Mouse (Mus musculus): ENCODE data around the gene Fau. TPM values are rescaled to one million over a fixed set of nuclear protein-coding genes. Genes with fewer than 3 reads are reported as not detected.
A peak's percentile ranks its signal among the peaks of the same experiment; 100 is the strongest.

Gene Fau
- total RNA-seq, 2 experiments from 2014 or later: 769 to 789 TPM

DNA sequence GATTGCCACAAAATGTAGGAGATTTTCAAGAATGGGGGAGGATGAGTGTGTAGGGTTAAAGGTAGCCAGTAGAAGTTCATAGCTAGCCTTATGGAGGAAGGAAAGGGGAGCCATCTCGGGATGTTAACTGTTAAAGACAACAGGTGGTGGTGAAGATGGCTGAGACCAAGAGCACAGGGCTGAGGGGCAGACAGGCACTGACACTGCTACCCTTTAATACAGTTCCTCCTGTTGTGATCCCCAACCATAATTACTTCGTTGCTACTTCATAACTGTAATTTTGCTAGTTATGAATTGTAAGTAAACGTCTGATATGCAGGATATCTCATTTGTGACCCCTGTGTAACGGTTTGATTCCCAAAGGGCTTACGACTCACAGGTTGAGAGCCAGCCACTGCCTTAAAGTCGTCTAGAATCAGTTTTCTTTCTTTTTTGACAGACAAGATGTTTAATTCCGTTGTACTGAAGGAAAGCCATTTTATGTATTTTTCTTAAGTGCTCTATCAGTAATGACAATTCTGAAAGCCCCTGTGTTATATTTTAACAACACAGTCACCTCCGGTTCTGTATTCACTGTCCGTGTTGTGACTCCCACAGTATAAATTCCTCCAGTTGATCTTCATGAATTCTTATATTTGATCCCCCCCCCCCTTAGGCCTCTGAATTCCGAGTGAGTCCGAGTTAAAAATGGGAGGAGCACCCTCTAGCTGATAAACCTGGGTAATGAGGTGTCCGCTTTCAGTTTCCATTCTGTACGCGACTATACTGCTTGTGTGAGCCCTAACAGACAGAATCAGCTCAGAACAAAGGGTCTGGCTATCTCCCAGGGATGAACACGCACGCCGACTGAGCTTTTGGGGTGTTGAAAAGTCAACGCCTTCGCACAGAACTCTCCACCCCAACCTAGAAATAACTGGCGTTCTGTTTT, 12.0 kb upstream of the Fau start:
- no peak for DNase-seq (ENCODE audit: low spot score in 2 of 2)

DNA sequence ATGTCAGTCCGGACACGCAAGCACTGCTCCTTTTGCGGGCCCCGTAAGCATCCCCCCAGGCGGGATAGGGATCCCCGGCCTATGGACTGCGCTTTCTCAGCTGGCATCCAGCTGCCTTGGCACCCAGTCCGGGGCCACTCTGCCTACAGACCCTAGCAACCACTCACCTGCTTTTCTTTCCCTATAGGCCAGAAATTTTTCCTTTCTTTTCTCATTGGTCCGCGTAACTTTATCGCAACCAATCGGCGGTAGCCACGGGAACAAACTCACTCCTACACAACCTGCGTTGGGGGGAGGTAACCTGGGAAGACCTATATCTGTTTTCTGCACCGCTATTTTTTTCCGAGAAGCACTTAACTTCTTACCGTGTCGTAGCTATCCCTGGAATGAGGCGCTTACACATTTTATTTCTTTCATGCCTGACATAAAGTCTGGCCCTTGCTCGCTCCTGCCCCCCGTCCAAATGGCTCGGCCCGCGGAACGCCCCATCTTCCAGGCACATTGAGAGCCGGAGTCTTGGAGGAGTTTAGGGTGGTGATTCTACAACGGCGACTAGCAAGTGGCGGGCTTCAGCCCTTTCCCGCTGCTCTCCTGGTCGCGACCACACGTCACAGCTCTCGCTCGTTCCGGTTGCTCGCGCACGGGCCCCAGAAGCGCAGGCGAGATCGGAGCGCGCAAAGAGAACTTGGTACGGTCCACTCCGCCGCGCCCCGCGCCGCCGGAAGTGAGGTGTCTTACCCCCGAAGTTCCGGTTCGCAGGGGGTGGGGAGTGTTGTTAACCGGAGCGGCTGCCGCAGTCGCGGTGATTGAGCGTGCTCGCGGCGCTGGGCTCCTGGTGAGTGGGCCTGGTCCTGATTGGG, 11.1 kb upstream of the Fau start, which contains the start of gene Syvn1:
Gene Syvn1 (plus strand): TSS at position 283 of the 860 bp plus-strand sequence.
- peak; percentile 89 to 96 for DNase-seq (ENCODE audit: low spot score in 2 of 2)

DNA sequence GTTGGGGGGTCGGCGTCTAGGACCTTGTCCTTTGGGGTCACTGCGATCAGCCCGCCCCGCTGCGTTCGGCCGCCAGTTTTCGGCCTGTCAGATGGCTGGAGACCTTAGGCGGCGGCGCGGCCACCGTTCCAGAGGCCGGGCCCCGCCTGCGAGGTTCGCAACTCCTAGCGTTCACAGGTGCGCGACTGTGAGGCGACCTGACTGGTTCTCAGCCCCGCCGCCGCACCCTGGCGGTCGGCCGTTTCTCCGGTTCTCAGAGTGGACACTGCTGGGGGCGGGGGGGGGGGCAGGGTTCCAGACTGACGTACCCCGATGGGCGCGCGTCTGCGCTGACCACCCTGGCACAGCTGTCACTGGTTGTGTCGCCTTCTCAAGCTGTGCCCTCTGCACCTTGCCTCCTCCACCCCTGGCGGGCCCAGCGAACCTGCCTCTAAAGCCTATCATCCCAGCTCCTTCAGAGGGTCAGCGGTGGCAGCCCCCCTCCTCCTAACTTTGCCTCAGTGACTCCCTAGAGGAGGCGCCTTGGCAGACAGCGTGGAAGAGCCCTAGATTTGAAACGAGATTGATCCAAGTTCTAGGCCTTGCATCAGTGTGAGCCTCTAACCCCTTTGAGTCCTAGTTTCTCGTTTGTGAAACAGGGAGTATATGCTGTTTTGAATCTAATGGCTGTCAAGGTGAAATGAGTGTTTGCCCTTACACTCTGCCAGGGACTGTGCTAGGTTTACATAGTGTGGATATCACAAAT, 10.3 kb upstream of the Fau start:
- no peak for DNase-seq (ENCODE audit: low spot score in 2 of 2)

DNA sequence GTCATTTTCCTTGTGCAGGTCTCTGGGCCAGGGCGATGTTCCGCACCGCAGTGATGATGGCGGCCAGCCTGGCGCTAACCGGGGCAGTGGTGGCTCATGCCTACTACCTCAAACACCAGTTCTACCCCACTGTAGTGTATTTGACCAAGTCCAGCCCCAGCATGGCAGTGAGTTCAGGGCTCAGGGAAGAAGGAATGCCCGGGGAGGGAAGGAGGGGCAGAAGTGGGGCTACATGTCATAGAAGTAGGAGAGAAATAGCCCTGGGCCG, 9.8 kb upstream of the Fau start:
- no peak for DNase-seq (ENCODE audit: low spot score in 2 of 2)

DNA sequence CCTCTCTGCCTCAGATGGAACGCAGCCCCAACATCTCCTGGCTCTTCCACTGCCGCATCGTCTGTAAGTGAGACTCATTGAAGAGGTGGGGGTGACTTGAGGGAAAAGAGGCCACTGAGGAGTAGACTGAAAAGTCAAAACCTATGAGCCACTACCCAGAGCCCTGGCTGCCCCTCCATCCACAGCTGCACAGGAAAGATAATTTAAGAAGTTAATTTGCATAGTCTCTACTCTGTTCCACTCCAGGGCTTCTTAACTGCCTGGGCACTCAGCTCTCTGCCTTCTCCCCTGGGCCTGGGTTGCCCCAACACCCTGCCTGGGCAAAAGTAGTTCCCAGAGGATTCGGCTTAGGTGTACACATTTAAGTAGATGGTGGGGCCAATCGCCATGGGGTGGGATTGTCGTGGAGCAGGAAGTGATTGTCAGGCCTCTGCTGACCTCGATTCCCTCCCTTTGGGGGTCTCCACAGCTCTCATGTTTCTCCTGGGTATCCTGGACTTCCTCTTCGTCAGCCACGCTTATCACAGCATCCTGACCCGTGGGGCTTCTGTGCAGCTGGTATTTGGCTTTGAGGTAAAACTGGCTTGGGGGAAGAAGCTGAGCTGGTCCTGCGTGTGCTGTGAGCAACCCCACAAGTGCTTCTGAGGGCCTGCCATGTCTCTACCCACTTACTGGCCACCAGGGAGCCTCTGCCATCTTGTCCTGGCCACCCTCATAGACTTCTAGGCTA, 8.8 kb upstream of the Fau start:
- no peak for DNase-seq (ENCODE audit: low spot score in 2 of 2)

DNA sequence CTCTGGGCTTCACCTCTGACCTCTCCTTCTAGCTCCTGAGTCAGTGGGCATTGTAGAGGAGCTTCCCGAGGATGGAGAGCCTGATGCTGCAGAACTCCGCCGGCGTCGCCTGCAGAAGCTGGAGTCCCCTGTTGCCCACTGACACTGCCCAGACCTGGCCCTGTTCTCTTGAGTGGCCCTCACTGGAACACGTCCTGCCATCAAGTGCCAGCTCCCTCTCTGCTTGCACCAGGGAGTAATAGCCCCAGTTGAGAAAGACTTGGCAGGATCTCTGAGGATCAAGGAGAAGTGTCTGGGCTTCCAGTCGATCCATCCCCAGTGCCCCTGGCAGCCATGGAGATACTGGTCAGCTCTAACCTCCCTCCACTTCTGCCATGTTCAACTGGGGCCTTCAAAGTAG, 5.1 kb upstream of the Fau start:
- DNase-seq (ENCODE audit: low spot score in 2 of 2): no peak

DNA sequence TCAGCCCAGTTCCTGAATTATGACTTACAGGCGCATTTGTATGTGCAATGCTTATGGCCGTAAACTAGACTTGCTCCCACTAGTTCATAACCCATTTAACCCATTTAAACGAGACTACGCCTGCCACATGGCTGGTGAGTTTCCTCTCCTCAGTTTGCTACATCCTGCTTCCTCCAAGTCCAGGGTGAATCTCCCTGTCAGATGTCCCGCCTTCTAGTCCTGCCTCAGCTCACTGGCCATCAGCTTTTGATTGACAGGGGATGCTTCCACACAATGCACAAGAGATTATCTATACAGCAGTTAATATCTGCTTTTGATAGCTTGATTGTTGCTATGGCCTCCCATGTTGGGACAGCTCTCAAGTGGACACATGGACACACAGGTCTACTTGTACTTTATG, 3.3 kb upstream of the Fau start:
- DNase-seq (ENCODE audit: low spot score in 2 of 2): no peak

DNA sequence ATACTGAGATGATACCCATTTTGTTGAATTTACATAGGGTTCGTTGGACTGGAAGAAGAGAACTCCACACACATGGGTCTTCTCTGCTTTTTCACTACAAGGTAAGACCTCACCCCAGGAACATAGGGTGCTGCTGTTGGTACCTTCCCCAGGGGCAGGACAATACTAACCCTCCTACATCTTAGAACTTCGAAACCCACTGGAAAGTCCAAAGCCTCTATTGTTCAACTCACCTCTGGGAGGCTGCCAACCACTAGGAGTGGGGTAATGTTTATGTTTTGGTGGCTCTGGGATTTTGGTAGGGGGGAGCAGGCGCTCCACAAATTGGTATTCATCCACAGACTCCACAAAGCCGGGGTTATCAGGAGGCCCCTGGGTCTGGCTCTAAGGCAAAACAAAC, 948 bp upstream of the Fau start:
- no peak for DNase-seq (ENCODE audit: low spot score in 2 of 2)

DNA sequence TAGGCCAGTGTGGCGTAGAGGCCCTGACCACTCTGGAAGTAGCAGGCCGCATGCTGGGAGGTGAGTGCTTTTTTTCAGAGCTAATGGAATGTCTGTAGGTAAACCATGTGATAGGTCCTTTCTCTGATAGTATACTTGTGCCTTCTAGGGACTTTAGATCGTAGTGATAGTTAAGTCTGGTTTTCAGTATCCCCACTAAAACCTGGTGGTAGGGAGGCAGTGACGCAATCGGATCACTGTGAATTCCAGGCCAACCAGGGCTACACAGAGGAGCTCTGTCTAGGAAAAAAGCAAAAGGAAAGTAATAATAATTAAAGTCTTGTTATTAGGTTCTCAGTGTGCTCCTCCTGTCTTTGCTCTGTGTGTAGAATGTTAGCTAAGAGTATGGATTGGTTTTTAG, 869 bp downstream of the Fau start:
- DNase-seq (ENCODE audit: low spot score in 2 of 2): no peak

DNA sequence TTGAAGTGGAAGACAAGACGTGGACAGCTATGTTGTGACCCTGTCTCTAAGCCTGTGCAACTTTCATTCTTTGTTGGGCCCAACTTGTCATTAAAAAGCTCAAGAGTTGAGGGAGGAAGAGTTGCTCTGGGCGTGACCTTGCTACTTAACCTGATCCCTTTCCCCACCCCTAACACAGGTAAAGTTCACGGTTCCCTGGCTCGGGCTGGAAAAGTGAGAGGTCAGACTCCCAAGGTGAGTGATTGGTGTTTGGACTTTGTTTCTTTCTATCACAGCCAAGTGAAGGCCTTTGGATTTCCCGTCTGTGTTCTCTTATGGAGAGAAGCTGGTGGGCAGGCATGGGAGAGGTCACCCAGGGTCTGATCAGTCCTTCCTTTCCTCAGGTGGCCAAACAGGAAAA, 1.3 kb downstream of the Fau start:
- DNase-seq (ENCODE audit: low spot score in 2 of 2): no peak

DNA sequence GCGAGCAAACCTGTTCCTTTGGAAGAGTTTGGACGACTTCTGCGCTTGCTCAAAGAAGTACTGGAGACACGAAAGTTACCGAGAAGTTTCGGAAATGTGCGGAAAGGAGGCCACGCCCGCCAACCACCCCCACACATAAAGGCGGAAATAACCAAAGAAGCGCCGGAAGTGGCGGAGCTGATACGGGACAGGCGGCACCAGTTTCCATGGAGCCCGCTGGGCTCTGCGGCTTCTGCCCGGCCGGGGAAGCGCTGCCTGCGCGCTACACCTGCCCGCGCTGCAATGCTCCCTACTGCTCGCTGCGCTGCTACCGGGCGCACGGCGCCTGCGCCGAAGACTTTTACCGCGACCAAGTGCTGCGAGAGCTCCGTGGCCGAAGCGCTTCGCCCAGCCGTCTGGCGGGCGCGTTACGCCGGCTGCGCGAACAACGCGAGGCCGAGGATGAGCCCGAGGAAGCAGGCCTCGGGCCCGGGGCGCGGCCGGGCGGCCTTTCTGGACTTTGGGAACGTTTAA, 3.4 kb downstream of the Fau start, which contains the start of gene Znhit2:
Gene Znhit2 (plus strand): TSS at position 172 of the 513 bp plus-strand sequence.
- DNase-seq (ENCODE audit: low spot score in 2 of 2): peak; percentile 95 to 97

DNA sequence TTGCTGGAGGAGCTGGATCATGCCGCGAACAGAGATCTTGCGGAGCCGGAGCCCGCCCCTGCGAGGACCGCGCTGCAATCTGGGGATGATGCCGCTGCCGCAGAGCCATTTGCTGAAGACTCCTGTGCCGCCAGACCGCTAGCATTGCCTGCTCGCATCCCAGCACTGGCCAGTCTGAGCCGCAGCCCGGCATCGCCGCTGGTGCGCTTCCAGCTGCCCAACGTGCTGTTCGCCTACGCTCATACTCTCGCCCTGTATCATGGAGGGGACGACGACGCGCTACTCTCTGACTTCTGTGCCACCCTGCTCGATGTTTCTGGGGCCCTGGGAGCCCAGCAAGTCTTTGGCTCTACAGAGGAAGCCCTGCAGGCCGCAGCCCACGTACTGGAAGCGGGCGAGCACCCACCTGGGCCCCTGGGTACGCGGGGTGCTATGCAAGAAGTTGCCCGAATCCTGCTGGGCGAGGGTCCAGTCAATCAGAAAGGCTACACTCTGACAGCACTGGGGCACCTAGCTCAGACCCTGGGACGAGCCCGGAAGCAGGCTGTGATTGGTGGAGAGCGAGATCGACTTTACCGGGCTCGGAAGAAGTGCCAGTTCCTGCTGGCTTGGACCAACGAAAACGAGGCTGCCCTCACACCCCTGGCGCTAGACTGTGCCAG, 4.1 kb downstream of the Fau start:
- DNase-seq (ENCODE audit: low spot score in 2 of 2): peak in 1 of 2 experiments; percentile 55

DNA sequence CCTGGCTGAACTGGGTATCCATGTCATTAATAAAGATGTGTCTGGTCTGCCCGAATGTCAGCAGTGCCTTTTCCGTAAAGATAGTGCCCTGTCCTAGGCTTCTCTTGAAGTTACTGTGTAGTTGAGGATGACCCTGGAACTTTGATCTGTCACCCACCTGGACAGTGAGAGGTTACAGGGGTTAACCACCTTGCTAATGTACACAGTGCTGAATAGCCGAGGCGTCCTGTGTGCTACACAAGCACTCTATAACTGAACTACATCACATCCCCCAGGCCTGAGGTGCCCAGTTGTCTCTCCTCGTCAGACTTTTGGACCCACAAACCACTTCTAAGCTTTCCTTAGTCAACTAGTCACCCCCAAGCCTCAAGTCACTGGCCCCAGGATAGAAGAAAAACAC, 4.8 kb downstream of the Fau start:
- no peak for DNase-seq (ENCODE audit: low spot score in 2 of 2)

DNA sequence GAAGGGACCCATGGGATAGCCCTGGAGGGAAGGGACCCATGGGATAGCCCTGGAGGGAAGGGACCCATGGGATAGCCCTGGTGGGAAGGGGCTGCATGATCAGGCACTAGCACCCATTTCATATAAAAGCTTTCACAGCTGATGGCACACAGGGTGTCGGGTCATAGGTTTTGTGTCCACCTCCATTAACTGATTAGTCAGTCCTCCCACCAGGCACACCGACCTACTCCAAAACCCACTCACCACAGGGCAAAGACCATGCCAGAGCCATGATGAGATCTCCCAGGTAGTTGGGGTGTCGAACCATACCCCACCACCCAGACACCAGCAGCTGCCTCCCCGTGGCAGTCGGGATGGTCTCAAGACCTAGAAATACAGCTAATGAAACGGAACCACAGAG, 5.4 kb downstream of the Fau start:
- DNase-seq (ENCODE audit: low spot score in 2 of 2): no peak

DNA sequence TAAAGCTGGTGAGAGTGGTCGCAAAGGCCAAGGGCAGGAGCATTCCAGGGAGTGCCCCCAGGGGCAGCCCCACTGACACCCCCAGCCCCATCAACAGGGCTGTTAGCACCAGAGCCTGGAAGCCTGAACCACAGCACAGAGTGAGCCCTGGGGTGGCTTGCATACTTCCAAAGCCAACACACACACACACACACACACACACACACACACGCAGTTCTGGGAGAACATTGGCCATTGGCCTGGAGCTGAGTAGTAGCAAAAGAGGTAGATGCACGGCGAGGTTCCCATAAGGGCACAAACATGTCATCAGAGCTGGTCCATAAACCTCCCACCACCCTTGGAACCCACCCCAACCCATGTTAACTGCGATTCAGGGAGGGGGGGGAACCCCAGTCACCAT, 8.9 kb downstream of the Fau start:
- no peak for DNase-seq (ENCODE audit: low spot score in 2 of 2)

DNA sequence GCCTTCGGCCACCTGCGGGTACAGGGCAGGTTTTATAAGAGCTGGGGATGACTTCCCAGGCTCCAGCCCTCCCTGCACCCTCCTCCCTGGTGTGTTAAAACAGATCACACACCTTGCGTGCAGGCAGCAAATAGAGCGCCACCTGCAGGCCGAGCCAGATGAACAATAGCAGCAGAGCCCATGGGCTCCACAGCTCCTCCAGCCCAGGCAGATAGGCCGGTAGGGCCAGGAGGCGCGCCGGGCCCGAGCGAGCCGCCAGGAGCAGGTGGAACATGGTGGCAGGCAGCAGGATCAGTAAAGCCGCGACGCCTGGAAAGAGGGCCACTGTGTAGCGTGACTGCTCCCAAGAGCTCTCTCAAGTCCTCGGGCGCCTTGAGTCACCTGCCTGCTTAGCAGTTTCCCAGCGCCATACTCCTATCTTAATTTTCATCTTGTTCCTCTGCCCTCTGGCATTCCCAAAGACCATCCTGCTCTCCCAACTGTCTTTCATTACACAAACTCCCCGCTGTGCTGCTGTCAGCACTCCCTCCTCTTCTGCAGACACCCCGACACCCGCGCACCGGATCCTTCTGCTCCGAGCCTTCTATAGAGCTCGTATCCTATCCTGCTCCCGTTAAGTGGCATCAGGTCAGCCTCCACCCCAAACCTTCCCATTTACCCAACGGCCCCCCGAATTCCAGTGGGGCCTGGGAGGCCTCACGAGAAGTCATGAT, 9.5 kb downstream of the Fau start:
- DNase-seq (ENCODE audit: low spot score in 2 of 2): peak; percentile 77 to 86

DNA sequence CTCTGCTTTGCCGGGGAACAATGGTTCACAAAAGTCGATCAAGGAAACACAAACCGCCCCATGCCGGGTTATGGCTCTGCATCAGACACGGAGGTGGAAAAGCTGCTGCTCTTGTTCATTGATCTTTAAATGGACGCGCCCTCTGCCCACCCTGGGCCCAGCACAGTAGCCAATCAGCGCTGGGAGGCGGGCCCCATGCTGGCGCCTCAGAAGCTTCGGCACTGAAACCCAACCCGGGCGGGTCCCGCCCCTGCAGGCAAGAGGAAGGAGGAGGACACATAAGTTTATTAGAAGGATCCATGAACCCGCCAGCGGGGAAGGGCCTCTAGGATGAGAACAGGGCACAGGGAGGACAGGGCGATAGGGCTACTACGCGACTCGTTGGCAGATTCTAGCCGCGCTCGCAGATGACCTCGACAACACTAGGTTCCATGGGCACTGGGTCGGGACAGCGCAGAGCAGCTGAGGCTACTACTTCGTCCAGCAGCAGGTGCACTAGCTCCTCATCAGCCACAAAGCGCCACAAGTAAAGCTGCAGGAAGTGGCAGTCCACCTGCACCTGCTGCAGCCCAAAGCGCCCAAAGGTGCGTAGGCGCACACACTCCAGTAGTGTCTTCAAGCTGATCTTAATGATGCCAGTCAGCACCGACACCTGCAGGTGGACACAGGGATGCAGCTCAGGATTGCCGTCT, 10.2 kb downstream of the Fau start, which contains the start of gene Tm7sf2:
Gene Tm7sf2 (minus strand): TSS at position 650 of the 692 bp plus-strand sequence.
- DNase-seq (ENCODE audit: low spot score in 2 of 2): peak; percentile 83 to 89

DNA sequence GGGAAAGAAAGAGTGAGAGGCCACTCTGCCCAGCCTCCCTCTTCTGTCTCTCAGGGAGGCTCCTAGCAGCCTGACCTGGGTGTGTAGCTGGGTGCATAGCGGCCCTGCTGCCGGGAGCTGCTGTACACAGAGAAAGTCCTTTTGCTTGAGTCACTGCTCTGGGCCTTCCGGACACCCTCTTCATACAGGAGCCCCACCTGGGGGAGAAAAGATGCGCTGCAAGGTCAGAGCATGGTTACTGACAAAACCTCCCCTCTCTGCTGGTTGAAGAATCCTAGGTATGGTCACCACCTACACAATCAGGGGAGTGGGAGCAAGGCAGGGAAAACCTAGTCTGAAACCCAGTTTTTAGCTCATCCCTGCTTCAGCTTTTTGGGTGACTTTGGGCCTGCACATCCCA, 11.3 kb downstream of the Fau start:
- DNase-seq (ENCODE audit: low spot score in 2 of 2): no peak

DNA sequence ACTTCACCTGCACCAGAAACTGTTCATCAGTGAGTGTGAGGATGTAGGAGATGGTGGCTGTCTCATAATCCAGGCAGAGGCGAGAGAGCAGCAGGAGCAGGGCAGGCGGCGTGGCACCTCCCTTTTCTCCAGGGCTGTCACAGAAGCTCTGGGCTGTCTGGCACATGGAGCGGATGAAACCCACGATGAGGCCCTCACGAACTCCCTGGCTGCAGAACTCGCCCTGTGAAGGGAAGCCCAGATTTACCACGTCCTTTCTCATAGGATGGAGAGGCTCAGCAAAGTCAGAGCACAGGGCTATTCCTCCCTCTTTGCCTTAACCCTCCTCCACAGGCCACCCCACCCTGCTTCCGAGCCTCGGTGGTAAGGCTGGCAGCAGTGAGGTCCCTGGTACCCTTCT, 12.2 kb downstream of the Fau start:
- no peak for DNase-seq (ENCODE audit: low spot score in 2 of 2)
